8 mouse cellular contexts compared by ENCODE assay signal in the genomic region with DNA sequence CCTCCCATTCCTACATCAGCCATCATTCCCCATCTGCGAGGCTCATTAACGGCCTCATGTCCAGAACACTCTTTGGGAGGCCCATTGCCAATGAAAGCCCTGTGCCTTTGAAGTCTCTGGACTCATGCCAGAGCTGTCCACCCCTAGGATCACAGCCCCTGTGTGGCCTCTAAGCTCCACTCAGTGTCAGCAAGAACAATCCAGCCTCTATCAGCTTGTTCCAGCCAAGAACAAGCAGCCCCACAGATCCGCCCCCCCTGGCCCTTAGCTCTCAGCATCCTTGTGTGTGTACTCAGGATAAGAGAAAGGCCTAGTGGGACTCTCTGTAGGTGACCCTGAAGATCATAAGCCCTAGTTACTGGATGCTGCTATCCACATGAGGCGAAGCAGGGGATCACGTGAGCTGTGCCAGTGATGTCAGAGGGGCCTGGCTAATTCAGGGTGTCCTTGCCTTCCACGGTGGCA.
DNase-seq lines count a peak whose midpoint lies in the region; ATAC-seq lines count a peak whose summit lies in the region.

No protein-coding gene starts in this region.

- H3K36me3 ChIP-seq in kidney, embryonic 16.5 days (ENCODE audit: insufficient read depth, low read length), result no peaks in the 10 kb centered on the region
- no peaks in the 10 kb centered on the region for H3K36me3 ChIP-seq in forebrain, embryonic 16.5 days (ENCODE audit: control insufficient read depth, insufficient read depth)
- H3K36me3 ChIP-seq in hindbrain, embryonic 14.5 days (replicated peaks; ENCODE audit: control insufficient read depth, insufficient read depth), result no peaks in the 10 kb centered on the region
- no peaks in the 10 kb centered on the region for H3K36me3 ChIP-seq in neural tube, embryonic 13.5 days

- no peak overlapping the region for H3K9ac ChIP-seq in kidney, embryonic 16.5 days (replicated peaks; ENCODE audit: low read length)
- H3K9ac ChIP-seq in forebrain, embryonic 16.5 days (replicated peaks; ENCODE audit: low read depth, low read length), result no peak overlapping the region
- no peak overlapping the region for H3K9ac ChIP-seq in hindbrain, embryonic 14.5 days
- no peak overlapping the region for H3K9ac ChIP-seq in neural tube, embryonic 13.5 days

- DNase-seq in kidney, postnatal 36 days, result no peak
- peak; percentile 66 for DNase-seq in hindbrain, embryonic 14.5 days (ENCODE audit: low spot score)
- DNase-seq in urinary bladder, adult 18-20 months (ENCODE audit: low spot score in 2 of 2), result no peak
- DNase-seq in cerebellum, adult 11 months, result no peak
- DNase-seq in thymus, postnatal 0 days (ENCODE audit: low spot score), result no peak

- WGBS in kidney, embryonic 16.5 days, result 35% methylated on average over 6 of the region's 6 CpGs
- WGBS in forebrain, embryonic 16.5 days, result 15% methylated on average over 6 of the region's 6 CpGs
- 38% methylated on average over 6 of the region's 6 CpGs for WGBS in hindbrain, embryonic 14.5 days
- WGBS in neural tube, embryonic 13.5 days, result 45% methylated on average over 6 of the region's 6 CpGs

- H3K4me1 ChIP-seq in kidney, embryonic 16.5 days (ENCODE audit: insufficient read depth, low read length), result no peaks in the 10 kb centered on the region
- peaks cover 5% of the 10 kb centered on the region; the same call in 1 of the 2 replicates for H3K4me1 ChIP-seq in forebrain, embryonic 16.5 days (replicated peaks; ENCODE audit: control insufficient read depth, insufficient read depth, low read length)
- H3K4me1 ChIP-seq in hindbrain, embryonic 14.5 days (replicated peaks; ENCODE audit: control insufficient read depth, insufficient read depth, low read length), result peaks cover 7% of the 10 kb centered on the region
- peaks cover 9% of the 10 kb centered on the region for H3K4me1 ChIP-seq in neural tube, embryonic 13.5 days (replicated peaks)

- no peak overlapping the region for H3K4me2 ChIP-seq in kidney, embryonic 16.5 days (replicated peaks; ENCODE audit: low read depth, low read length)
- H3K4me2 ChIP-seq in forebrain, embryonic 16.5 days (ENCODE audit: low read length), result no peak overlapping the region
- H3K4me2 ChIP-seq in hindbrain, embryonic 14.5 days (replicated peaks), result no peak overlapping the region
- no peak overlapping the region for H3K4me2 ChIP-seq in neural tube, embryonic 13.5 days

- H3K9me3 ChIP-seq in kidney, embryonic 16.5 days (ENCODE audit: low read length), result no peaks in the 10 kb centered on the region
- H3K9me3 ChIP-seq in forebrain, embryonic 16.5 days (ENCODE audit: control insufficient read depth, low read length), result no peaks in the 10 kb centered on the region
- H3K9me3 ChIP-seq in hindbrain, embryonic 14.5 days (ENCODE audit: control insufficient read depth, low read length), result no peaks in the 10 kb centered on the region
- H3K9me3 ChIP-seq in neural tube, embryonic 13.5 days, result no peaks in the 10 kb centered on the region

- no peak overlapping the region for H3K27ac ChIP-seq in kidney, embryonic 16.5 days (ENCODE audit: low read length)
- H3K27ac ChIP-seq in forebrain, embryonic 16.5 days (ENCODE audit: low read length), result no peak overlapping the region
- H3K27ac ChIP-seq in hindbrain, embryonic 14.5 days, result no peak overlapping the region
- no peak overlapping the region for H3K27ac ChIP-seq in neural tube, embryonic 13.5 days (replicated peaks)

- no peak overlapping the region for H3K4me3 ChIP-seq in kidney, embryonic 16.5 days (ENCODE audit: low read length)
- H3K4me3 ChIP-seq in forebrain, embryonic 16.5 days (replicated peaks; ENCODE audit: low read length), result no peak overlapping the region
- H3K4me3 ChIP-seq in hindbrain, embryonic 14.5 days (replicated peaks; ENCODE audit: low read length), result no peak overlapping the region
- no peak overlapping the region for H3K4me3 ChIP-seq in neural tube, embryonic 13.5 days

- H3K27me3 ChIP-seq in kidney, embryonic 16.5 days (ENCODE audit: insufficient read depth, low read length), result no peaks in the 10 kb centered on the region
- H3K27me3 ChIP-seq in forebrain, embryonic 16.5 days (replicated peaks; ENCODE audit: control insufficient read depth, insufficient read depth, low read length), result no peaks in the 10 kb centered on the region
- H3K27me3 ChIP-seq in hindbrain, embryonic 14.5 days (ENCODE audit: control insufficient read depth, insufficient read depth, low read length), result no peaks in the 10 kb centered on the region
- peaks cover 8% of the 10 kb centered on the region; the same call in 1 of the 2 replicates for H3K27me3 ChIP-seq in neural tube, embryonic 13.5 days

- ATAC-seq in kidney, embryonic 16.5 days (ENCODE audit: low FRiP score, low TSS enrichment), result peak; percentile 29; the same call in 1 of the 2 replicates
- ATAC-seq in forebrain, embryonic 16.5 days, result peak; percentile 45
- ATAC-seq in hindbrain, embryonic 14.5 days (ENCODE audit: low FRiP score), result peak; percentile 57; the same call in 1 of the 2 replicates
- peak; percentile 29 for ATAC-seq in neural tube, embryonic 13.5 days (ENCODE audit: low read depth)
